Mouse (Mus musculus) yolk sac, embryonic 10.5 days (tissue): ENCODE data around the gene Kalrn.
A peak's percentile ranks its signal among the peaks of the same experiment; 100 is the strongest.

Source experiments
- DNase-seq: peaks from one replicate; pipeline ENCODE4 v3.0.0-alpha.2; 2017; ENCODE audit warnings: low spot score

The Kalrn gene

GRCm38 (mm10) chr16:34557891-34558290 lies 15.4 kb downstream of the Kalrn start:
- peak; percentile 6 for DNase-seq

DNA sequence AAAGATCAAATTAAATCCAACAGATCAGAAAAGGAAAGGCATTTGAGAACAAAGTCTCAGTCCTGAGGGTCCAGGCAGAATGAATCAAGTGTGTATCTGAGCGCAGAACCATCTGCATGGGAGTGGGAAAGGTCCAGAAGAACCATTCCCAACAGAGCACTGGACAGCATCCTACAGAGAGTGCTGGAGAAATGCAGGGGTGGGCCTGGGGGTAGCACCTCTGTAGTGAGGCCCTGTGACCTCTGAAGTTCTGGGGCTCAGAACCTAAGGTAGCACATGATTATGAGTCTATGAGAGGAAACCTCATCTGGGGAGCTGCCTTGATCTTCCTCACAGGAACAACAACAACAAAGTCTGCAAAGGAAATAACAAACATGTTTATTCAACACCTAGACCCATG lies 20.6 kb downstream of the Kalrn start:
- DNase-seq = no peak

DNA sequence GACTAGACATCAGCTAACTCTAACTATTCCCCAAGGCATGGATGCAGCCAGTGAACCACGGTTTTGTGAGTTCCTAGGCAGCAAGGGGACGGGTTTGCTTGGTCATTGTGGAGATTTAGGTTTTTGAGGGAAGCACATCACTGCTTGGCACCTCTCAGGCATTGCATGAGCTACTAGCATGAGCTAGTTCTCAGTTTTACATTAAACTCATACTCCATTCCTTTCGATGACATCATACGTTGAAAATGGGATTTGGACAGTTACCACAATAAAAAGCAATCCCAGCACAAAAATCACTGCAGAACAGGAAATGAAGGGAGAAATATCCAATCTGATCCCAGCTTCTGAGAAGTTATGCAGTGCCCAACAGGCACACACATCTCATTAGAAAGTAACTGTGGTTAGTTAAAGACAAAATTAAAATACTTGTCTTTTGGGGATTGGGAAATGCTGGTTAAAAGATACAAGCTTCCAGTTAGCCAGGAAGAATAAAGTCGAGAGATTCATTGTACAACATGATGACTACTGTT lies 23.8 kb downstream of the Kalrn start:
- no peak for DNase-seq

DNA sequence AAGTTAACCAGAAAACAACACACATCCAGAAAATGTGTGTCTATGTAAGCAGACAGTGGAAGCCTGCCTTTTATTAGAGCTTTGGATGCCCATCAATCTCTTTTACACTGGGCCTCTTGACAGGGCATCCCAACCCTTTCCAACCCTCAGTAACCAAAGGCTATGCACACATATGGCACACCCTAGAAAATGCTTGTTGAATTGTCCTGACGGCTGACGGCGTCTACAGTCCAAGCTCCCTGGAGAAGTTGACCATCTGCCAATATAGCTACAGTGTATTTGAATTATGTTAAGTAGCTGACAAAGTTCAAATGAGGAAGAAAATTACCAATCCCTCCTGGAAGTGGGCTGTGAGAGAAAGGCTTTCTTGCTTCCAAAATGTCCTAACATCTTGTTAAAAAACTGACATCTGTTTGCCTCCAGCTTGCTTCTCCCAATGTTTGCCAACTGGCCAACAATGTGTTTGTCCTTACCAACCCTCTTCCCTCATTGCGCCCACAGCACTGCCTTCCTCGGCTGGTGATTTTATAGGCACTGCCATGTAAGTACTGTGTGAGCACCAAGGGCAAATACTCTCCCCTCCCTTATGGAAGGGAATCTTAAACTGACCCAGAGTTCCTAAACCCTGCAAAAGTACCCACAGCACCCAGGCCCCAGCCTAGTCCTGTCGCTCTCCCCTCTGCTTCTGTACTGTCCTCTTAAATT lies 26.4 kb downstream of the Kalrn start:
- DNase-seq = no peak

DNA sequence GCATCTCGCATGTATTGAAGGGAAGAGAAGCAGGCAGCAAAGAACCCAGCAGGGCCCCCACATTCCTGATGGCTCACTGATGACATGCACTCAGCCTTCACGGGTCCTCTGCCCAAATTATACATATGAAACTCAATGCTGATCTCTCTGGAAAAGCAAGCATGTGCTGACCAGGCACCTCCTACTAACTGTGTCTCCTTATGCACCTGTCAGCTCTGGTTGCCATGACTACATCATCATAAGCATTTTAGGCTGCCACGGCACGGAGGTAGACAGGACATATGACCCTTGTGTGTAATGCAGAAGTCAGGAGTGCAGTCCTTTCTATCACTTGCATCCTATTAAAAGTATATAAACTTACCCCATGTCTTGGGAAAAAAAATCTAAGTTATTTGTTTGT lies 29.6 kb downstream of the Kalrn start:
- DNase-seq = no peak

GRCm38 (mm10) chr16:34542341-34542740 lies 31.0 kb downstream of the Kalrn start:
- no peak for DNase-seq

GRCm38 (mm10) chr16:34538679-34539185 lies 34.6 kb downstream of the Kalrn start:
- no peak for DNase-seq

- no peak for DNase-seq
These were observed 37.0 kb downstream of the Kalrn start for GRCm38 (mm10) chr16:34536300-34536699.

GRCm38 (mm10) chr16:34535135-34535534 lies 38.2 kb downstream of the Kalrn start:
- DNase-seq = no peak

GRCm38 (mm10) chr16:34531506-34531905 lies 41.8 kb downstream of the Kalrn start:
- no peak for DNase-seq

GRCm38 (mm10) chr16:34530029-34530428 lies 43.3 kb downstream of the Kalrn start:
- DNase-seq = no peak

GRCm38 (mm10) chr16:34528234-34528983 lies 44.9 kb downstream of the Kalrn start:
- peak; percentile 10 for DNase-seq

DNA sequence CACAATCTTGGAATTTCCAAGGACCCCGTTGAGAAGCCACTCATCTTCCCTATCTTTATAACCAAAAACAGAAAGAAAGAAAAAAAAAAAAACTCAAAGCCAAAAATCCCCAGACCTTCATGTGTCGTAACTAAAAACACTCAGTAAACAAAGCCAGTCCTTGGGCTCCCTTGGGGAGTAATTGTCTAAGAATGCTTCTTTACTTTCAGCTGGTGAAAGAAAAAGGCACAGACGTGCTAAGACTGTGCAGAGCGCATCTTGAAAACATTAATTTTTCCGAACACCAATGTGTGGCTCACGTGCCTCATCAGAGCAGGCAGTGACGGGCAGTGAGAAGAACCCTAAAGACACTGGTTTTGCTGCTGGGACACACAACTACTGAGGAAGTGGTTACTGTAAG lies 47.0 kb downstream of the Kalrn start:
- DNase-seq = no peak

- no peak for DNase-seq
These were observed 47.5 kb downstream of the Kalrn start for GRCm38 (mm10) chr16:34525866-34526265.

DNA sequence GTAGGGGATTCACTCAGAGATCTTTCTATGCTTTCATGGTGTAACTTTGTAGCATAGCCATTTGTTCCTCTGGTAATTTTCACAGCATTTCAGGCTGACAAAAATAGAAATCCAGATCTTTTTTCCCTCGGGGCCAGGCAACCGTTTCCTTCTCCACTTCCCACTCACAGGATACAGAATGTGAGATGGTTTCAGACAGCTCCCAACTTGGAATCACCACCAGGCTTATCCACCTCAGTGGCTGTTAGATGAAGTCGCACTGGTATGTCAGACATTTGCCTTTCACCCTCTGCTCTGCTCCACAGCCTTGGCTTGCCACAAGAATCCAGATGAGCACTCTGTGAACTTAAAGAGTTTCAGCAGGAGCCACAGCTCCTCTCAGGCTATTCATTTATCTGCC lies 48.1 kb downstream of the Kalrn start:
- no peak for DNase-seq

- DNase-seq = no peak
These were observed 52.3 kb downstream of the Kalrn start for GRCm38 (mm10) chr16:34521061-34521460.

- no peak for DNase-seq
These were observed 56.4 kb downstream of the Kalrn start for GRCm38 (mm10) chr16:34516891-34517398.

- no peak for DNase-seq
These were observed 57.8 kb downstream of the Kalrn start for GRCm38 (mm10) chr16:34515485-34515884.

- no peak for DNase-seq
These were observed 59.3 kb downstream of the Kalrn start for GRCm38 (mm10) chr16:34513956-34514593.

DNA sequence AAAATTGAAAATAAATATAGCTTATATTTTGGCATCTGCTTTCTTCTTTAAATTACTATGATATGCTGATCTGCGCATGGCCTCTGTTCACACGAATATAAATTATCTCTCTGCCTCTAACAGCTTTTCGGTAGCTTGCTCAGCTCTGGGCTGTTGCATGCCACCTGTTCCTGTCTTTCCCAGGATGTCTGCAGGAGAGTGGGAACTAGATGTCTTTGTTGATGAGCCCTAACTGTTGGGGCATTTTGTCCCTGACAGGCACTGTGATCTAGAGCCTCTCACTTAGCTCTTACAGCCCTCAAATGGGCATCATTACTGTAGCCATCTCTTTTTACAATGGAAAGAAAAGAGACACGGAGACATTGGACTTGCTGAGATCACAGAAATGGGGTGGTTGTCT lies 61.0 kb downstream of the Kalrn start:
- no peak for DNase-seq

- DNase-seq = no peak
These were observed 65.2 kb downstream of the Kalrn start for GRCm38 (mm10) chr16:34508125-34508524.

DNA sequence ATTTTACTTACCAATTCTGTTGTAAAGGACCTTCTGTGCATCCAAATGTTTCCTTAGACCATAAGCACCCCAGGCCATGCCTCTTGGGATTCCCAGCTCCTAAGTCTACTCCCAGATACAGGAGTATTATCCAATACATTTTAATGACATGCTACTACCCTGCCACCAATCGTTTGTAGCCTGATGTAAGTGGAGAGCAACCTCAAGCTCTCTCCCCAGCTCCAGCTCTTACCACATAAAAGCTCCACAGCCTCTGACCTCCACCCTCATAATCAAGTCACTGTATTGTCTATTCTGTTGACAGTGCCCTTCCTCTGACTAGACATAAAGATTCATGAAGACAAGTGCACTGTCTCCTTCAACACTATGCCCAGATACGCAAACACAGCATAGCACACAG lies 67.3 kb downstream of the Kalrn start:
- DNase-seq = no peak
